Mouse (Mus musculus) hindbrain, embryonic 12.5 days (tissue): ENCODE results near the gene Cers5. TPM values are rescaled to one million over a fixed set of nuclear protein-coding genes. Genes with fewer than 3 reads are reported as not detected.

Source experiments
- ATAC-seq: fragments of 200-750 bp; cut with Nextera tagmentation; 2 replicates; pipeline ENCODE4 v1.8.0; 2017; ENCODE audit warnings: moderate TSS enrichment; ENCODE audit not compliant: low FRiP score
- H3K27ac ChIP-seq: fragments of 300-500 bp; sonication (generic); 2 replicates; pipeline ENCODE4 v1.5.1; 2016; ENCODE audit warnings: mild to moderate bottlenecking
- H3K27me3 ChIP-seq: fragments of 300-500 bp; sonication (generic); 2 replicates; pipeline ENCODE4 v1.6.1; 2016; ENCODE audit warnings: mild to moderate bottlenecking
- H3K36me3 ChIP-seq: fragments of 300-500 bp; sonication (generic); 2 replicates; pipeline ENCODE4 v1.6.1; 2016; ENCODE audit warnings: mild to moderate bottlenecking
- H3K4me1 ChIP-seq: fragments of 300-500 bp; sonication (generic); 2 replicates; pipeline ENCODE4 v1.6.1; 2016
- H3K4me2 ChIP-seq: fragments of 300-500 bp; sonication (generic); replicated peaks from 2 replicates; pipeline ENCODE4 v1.6.1; 2016; ENCODE audit warnings: mild to moderate bottlenecking
- H3K4me3 ChIP-seq: fragments of 300-500 bp; sonication (generic); 2 replicates; pipeline ENCODE4 v1.5.1; 2016; ENCODE audit warnings: mild to moderate bottlenecking
- H3K9ac ChIP-seq: fragments of 300-500 bp; sonication (generic); 2 replicates; pipeline ENCODE4 v1.6.1; 2016; ENCODE audit warnings: mild to moderate bottlenecking, moderate library complexity
- H3K9me3 ChIP-seq: fragments of 300-500 bp; sonication (generic); replicated peaks from 2 replicates; pipeline ENCODE4 v1.6.1; 2016; ENCODE audit warnings: mild to moderate bottlenecking
- WGBS: fragments of 180-500 bp; shearing (Covaris S2); methylation state at CpG from one replicate; pipeline ENCODE4 v1.1.7; 2016; 5-methylcytosine and 5-hydroxymethylcytosine counted together
- polyA plus RNA-seq: library from polyadenylated mRNA; unstranded; fragments of >200 nt; fragmentation: Nextera tagmentation; extraction: Ambion mirVana; gene quantifications from 2 replicates; pipeline ENCODE4 v1.2.1, GENCODE M21; 2016

Cers5 gene
- polyA plus RNA-seq, 1 experiment from 2014 or later: 66.8 TPM

GRCm38 (mm10) chr15:99721921-99722743, 50.6 kb downstream of the Cers5 start:
- Histone ChIP-seq H3K4me2 (no peak overlapping the region), H3K9me3 (no peaks in the 10 kb centered on the region), H3K4me1 (peaks cover 35% of the 10 kb centered on the region), H3K4me3 (no peak overlapping the region), H3K36me3 (peaks cover 48% of the 10 kb centered on the region), H3K27ac (no peak overlapping the region), H3K27me3 (no peaks in the 10 kb centered on the region), H3K9ac (no peak overlapping the region)
- ATAC-seq: no peak
- WGBS: 83% methylated on average over 25 of the region's 25 CpGs

DNA sequence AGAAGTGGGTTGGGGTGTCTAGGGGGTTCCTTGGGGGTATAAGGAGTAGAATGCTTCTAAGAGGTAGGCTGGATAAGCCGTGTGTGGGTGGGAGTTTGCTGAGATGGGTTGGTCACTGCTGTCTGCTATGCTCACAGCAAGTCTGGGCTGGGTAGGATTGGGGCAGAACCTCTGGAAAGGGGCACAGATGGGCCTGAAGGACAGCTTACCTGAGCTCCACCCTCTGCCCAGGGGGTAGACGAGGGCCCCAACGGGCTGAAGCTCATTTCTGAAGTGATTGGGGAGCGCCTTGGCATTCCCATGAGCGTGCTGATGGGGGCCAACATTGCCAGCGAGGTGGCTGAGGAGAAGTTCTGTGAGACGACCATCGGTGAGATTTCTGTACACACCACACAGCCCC, 52.8 kb downstream of the Cers5 start:
- Histone ChIP-seq H3K4me1 (peaks cover 31% of the 10 kb centered on the region), H3K27me3 (no peaks in the 10 kb centered on the region), H3K27ac (no peak overlapping the region), H3K9me3 (no peaks in the 10 kb centered on the region), H3K4me2 (no peak overlapping the region), H3K9ac (no peak overlapping the region), H3K4me3 (no peak overlapping the region), H3K36me3 (peaks cover 61% of the 10 kb centered on the region)
- ATAC-seq: no peak
- WGBS: 83% methylated on average over 8 of the region's 8 CpGs

GRCm38 (mm10) chr15:99718461-99719021, 54.1 kb downstream of the Cers5 start:
- no peak overlapping the region for H3K27ac ChIP-seq
- H3K4me1 ChIP-seq: peaks cover 24% of the 10 kb centered on the region
- H3K4me3 ChIP-seq: no peak overlapping the region
- 86% methylated on average over 9 of the region's 9 CpGs for WGBS
- H3K9me3 ChIP-seq: no peaks in the 10 kb centered on the region
- no peak overlapping the region for H3K4me2 ChIP-seq
- H3K9ac ChIP-seq: no peak overlapping the region
- peaks cover 68% of the 10 kb centered on the region for H3K36me3 ChIP-seq
- no peaks in the 10 kb centered on the region for H3K27me3 ChIP-seq
- ATAC-seq: no peak

- Histone ChIP-seq H3K9me3 (no peaks in the 10 kb centered on the region), H3K4me3 (no peak within 1 kb of the TSS), H3K4me2 (no peak within 1 kb of the TSS), H3K9ac (no peak within 1 kb of the TSS; the same call in 1 of the 2 replicates), H3K27ac (no peak within 1 kb of the TSS), H3K36me3 (peaks cover 72% of the 10 kb centered on the region), H3K4me1 (peaks cover 23% of the 10 kb centered on the region), H3K27me3 (no peaks in the 10 kb centered on the region)
- no peak for ATAC-seq
- 69% methylated on average over 26 of the region's 26 CpGs for WGBS
Observed at GRCm38 (mm10) chr15:99717386-99718334, 55.0 kb downstream of the Cers5 start, which contains the start of gene Gpd1. Gene Gpd1, plus strand, starts transcription at chr15:99717515.

- Histone ChIP-seq H3K9ac (no peak overlapping the region), H3K4me3 (no peak overlapping the region), H3K27ac (no peak overlapping the region), H3K4me2 (no peak overlapping the region), H3K36me3 (peaks cover 76% of the 10 kb centered on the region), H3K27me3 (no peaks in the 10 kb centered on the region), H3K4me1 (peaks cover 23% of the 10 kb centered on the region), H3K9me3 (no peaks in the 10 kb centered on the region)
- no peak for ATAC-seq
- WGBS: 88% methylated on average over 12 of the region's 12 CpGs
Observed at GRCm38 (mm10) chr15:99716814-99717213, 55.9 kb downstream of the Cers5 start.

GRCm38 (mm10) chr15:99715982-99716746, 56.5 kb downstream of the Cers5 start:
- Histone ChIP-seq H3K9me3 (no peaks in the 10 kb centered on the region), H3K4me1 (peaks cover 23% of the 10 kb centered on the region), H3K4me2 (no peak overlapping the region), H3K4me3 (no peak overlapping the region), H3K27ac (peak overlapping the region; percentile 75), H3K36me3 (peaks cover 76% of the 10 kb centered on the region), H3K27me3 (no peaks in the 10 kb centered on the region), H3K9ac (no peak overlapping the region)
- ATAC-seq: no peak; the same call in 1 of the 2 replicates
- 80% methylated on average over 11 of the region's 11 CpGs for WGBS

DNA sequence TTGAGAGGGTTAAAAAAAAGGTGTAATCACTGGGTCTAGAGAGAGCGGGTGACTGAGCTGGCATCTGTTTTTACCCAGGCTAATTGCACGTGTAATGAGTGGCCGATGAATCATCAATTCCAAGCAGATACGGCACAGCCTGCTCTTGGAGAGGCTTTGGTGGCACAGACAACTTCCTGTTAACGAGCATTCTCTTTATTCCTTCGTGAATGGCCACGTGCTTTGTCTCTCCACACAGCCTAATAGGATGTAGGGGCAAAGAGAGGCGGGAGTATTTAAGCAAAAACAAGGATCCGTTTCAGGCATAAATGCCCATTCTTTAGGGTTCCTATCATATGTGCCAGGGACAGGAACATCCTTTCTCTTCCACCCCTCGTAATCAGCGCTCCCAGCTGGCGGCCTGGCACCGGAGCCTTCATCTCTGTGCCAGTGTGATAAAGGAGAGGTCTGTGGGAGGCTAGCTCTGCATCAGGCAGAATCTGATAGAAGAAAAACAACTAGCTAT, 57.3 kb downstream of the Cers5 start:
- Histone ChIP-seq H3K4me2 (no peak overlapping the region), H3K4me1 (peaks cover 23% of the 10 kb centered on the region), H3K9me3 (no peaks in the 10 kb centered on the region), H3K9ac (no peak overlapping the region), H3K4me3 (no peak overlapping the region), H3K27me3 (no peaks in the 10 kb centered on the region), H3K36me3 (peaks cover 79% of the 10 kb centered on the region), H3K27ac (peak overlapping the region; percentile 75)
- 74% methylated on average over 13 of the region's 13 CpGs for WGBS
- no peak for ATAC-seq

GRCm38 (mm10) chr15:99714858-99715257, 57.8 kb downstream of the Cers5 start:
- no peak overlapping the region for H3K4me2 ChIP-seq
- H3K27ac ChIP-seq: peak overlapping the region; percentile 75; the same call in 1 of the 2 replicates
- H3K9me3 ChIP-seq: no peaks in the 10 kb centered on the region
- WGBS: 54% methylated on average over 7 of the region's 7 CpGs
- no peak overlapping the region for H3K9ac ChIP-seq
- H3K36me3 ChIP-seq: peaks cover 79% of the 10 kb centered on the region
- ATAC-seq: peak; percentile 15; the same call in 1 of the 2 replicates
- H3K4me1 ChIP-seq: peaks cover 23% of the 10 kb centered on the region
- no peaks in the 10 kb centered on the region for H3K27me3 ChIP-seq
- H3K4me3 ChIP-seq: no peak overlapping the region

GRCm38 (mm10) chr15:99714206-99714605, 58.5 kb downstream of the Cers5 start:
- no peak for ATAC-seq
- peaks cover 83% of the 10 kb centered on the region for H3K36me3 ChIP-seq
- no peak overlapping the region for H3K4me2 ChIP-seq
- H3K27ac ChIP-seq: peak overlapping the region; percentile 44
- H3K9ac ChIP-seq: no peak overlapping the region
- peaks cover 23% of the 10 kb centered on the region for H3K4me1 ChIP-seq
- H3K4me3 ChIP-seq: no peak overlapping the region
- no peaks in the 10 kb centered on the region for H3K9me3 ChIP-seq
- WGBS: 67% methylated on average over 4 of the region's 4 CpGs
- H3K27me3 ChIP-seq: no peaks in the 10 kb centered on the region

DNA sequence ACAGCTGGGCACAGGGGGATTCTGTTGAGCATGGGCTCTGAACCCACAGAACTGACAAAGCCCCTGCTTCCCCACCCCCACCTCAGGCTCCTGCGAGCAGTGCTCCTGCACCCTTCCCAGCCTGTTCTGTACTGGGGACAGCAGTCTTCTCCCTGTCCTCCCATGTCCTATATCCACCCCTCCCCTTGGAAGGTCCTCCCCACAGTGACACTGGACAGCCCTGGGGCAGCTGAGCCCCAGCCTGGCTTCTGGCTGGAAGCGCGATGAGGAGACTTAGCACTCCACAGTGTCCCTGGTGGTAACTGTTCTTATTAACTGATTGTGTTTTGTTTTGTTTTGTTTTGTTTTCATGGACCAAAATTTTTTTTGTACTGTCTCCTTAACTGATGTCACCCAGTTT, 59.1 kb downstream of the Cers5 start:
- Histone ChIP-seq H3K4me1 (peaks cover 23% of the 10 kb centered on the region), H3K27ac (peak overlapping the region; percentile 44; the same call in 1 of the 2 replicates), H3K36me3 (peaks cover 83% of the 10 kb centered on the region), H3K27me3 (no peaks in the 10 kb centered on the region), H3K4me2 (no peak overlapping the region), H3K4me3 (no peak overlapping the region), H3K9ac (no peak overlapping the region), H3K9me3 (no peaks in the 10 kb centered on the region)
- 80% methylated on average over 3 of the region's 3 CpGs for WGBS
- no peak for ATAC-seq
